Mouse (Mus musculus): ENCODE results near the gene Best1.
A peak's percentile ranks its signal among the peaks of the same experiment; 100 is the strongest.

The Best1 gene

GRCm38 (mm10) chr19:9966096-9966867 is 35.2 kb downstream of the Best1 start:
- DNase-seq (ENCODE audit: low read depth, low spot score) = no peak

- no peak for DNase-seq (ENCODE audit: low read depth, low spot score)
Observed at GRCm38 (mm10) chr19:9964205-9964916, 37.1 kb downstream of the Best1 start.

- no peak for DNase-seq (ENCODE audit: low read depth, low spot score)
Observed at GRCm38 (mm10) chr19:9960769-9961168, 40.7 kb downstream of the Best1 start.

DNA sequence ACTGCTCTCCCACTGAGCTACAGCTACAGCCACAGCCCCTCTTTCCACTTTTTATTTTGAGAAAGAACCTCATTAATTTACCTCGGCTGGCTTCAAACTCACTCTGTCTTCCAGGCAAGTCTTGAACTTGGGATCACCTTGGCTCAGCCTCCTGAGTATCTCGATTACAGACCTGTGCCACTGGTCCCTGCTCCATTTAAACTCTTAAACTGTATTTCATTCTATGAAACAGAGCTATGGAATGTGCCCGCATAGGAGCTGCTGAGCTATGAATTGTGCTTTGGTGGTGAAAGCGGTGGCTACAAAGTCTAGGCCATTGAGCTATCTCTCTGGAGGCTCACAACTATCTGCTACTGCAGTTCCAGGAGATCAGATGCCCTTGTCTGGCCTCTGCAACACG is 43.5 kb downstream of the Best1 start:
- DNase-seq (ENCODE audit: low read depth, low spot score) = no peak

DNA sequence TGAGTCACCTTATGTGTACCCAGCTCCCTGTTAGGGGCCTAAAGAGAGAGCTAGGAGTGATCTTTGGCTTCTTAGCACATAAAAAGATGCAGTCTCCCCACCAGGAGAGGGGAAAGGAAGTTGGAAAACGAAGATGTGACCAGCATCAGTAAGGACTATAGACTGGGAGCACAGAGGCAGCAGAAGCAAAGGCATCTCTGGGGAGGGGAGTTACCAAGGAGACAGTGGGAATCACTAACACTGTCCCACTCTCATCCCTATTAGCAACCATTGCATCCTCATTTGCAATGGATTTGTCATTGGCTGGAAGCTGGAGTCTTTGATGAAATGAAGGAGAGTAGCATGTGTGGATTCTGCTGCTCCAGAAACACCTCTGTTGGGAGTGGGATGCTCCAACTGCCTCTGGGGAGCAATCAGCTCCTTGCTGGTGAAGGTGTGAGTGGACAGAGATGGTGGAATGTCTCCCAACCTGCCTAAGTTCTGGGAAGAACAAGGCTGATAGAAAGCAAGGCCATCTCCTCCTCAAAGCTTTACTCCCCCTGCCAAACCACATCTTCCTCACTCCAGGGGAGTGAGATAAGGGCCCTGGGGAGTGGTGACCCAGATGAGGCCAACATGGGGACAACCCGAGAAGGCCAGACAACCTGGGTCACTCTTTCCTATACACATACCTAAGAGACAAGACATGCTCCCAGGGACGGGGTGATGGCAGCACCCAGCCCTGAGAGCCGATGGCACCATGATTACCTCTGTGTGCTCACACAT is 44.6 kb downstream of the Best1 start:
- no peak for DNase-seq (ENCODE audit: low read depth, low spot score)

- no peak for DNase-seq (ENCODE audit: low read depth, low spot score)
Observed at GRCm38 (mm10) chr19:9955438-9955837, 46.0 kb downstream of the Best1 start.

DNA sequence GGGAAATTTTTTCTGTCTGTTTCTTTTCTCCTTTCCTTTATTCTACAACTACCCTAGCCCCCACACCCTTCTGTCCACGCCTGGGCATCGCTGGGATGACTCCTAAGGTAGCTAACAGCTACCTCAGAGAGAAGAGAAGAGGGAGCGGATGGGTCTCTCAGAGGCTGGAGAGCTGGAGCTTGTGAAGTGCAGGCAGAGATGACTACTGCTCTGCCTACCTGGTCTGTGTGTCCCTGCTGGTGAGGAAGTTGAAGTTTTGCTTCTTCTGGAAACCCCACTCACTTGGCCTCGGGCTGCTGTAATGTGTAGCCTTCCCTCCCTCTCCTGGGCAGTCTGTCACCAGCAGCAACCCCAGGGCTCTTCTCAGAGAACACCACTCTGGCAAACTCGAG is 46.6 kb downstream of the Best1 start:
- DNase-seq (ENCODE audit: low read depth, low spot score) = no peak

GRCm38 (mm10) chr19:9954055-9954810 is 47.2 kb downstream of the Best1 start:
- no peak for DNase-seq (ENCODE audit: low read depth, low spot score)

- no peak for DNase-seq (ENCODE audit: low read depth, low spot score)
Observed at GRCm38 (mm10) chr19:9952912-9953311, 48.5 kb downstream of the Best1 start.

DNA sequence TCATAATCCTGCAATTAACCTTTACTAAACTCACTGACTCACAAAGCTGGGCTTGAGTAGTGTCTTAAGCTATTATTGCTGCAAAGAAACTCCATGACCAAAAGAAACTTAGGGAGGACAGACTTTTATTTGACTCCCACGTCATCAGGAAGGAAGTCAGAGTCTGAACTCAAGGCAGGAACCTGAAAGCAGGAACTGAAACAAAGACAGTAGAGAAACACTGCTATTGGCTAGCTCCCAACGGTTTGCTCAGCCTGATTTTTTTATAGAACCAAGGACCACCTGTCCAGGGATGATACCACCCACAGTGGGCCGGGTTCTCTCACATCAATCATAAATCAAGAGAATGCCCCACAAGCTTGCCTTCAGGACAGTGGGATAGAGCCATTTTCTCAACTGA is 49.0 kb downstream of the Best1 start:
- DNase-seq (ENCODE audit: low read depth, low spot score) = no peak

- no peak for DNase-seq (ENCODE audit: low read depth, low spot score)
Observed at GRCm38 (mm10) chr19:9946986-9947385, 54.4 kb downstream of the Best1 start.

GRCm38 (mm10) chr19:9945800-9946564 is 55.5 kb downstream of the Best1 start:
- no peak for DNase-seq (ENCODE audit: low read depth, low spot score)

- DNase-seq (ENCODE audit: low read depth, low spot score) = no peak
Observed at GRCm38 (mm10) chr19:9942539-9943533, 58.6 kb downstream of the Best1 start.

DNA sequence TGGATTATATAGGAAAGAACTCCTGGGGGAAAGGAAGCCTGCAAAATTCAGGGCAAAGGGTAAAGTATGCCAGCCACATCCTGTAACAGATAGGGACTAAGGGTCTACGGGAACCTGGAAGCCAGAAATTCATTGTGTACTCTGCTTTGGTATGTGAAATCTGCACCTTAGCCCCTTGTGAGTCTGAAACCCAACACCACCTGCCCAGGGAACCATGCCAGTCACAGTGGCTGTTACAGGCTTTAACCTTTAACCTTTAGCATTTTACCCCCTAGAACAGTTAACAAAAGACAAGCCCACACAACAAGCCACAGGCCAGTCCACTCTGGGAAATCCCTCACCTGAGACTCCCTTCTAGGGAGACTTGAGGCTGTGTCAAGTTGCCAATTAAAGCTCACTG is 59.6 kb downstream of the Best1 start:
- no peak for DNase-seq (ENCODE audit: low read depth, low spot score)

DNA sequence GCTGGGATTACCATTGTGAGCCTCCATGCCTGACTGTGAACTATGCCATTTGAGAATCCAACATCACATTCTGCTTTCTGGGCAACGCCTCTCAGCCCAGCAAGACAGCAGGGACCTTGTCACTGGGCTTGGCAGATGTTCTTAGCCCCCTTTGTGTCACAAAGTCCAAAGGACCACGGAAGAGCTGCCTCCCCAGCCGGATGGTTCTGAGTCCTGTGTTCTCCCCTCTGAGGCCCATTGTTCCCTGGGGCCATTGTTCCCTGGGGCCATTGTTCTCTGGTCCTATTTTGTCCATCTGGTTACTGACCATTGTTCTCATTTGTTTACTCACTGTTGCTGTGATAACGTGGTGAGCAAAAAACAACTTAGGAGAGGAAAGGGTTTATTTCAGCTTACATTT is 60.5 kb downstream of the Best1 start:
- DNase-seq (ENCODE audit: low read depth, low spot score) = no peak

- no peak for DNase-seq (ENCODE audit: low read depth, low spot score)
Observed at GRCm38 (mm10) chr19:9939841-9940240, 61.6 kb downstream of the Best1 start.

- peak; percentile 42 for DNase-seq (ENCODE audit: low read depth, low spot score)
Observed at GRCm38 (mm10) chr19:9938824-9939303, 62.6 kb downstream of the Best1 start.

- no peak for DNase-seq (ENCODE audit: low read depth, low spot score)
Observed at GRCm38 (mm10) chr19:9938156-9938823, 63.1 kb downstream of the Best1 start.

GRCm38 (mm10) chr19:9937428-9937827 is 64.0 kb downstream of the Best1 start:
- no peak for DNase-seq (ENCODE audit: low read depth, low spot score)
